Mouse (Mus musculus) macrophage (primary cell): Measurements from ENCODE around the gene Sumo2. TPM values are rescaled to one million over a fixed set of nuclear protein-coding genes. Genes with fewer than 3 reads are reported as not detected.
"Not testable (repeated sequence)": the region's sequence is repeated elsewhere in the genome, so short reads cannot be mapped to it uniquely, and the experiment has no call there.

Experiments
- H3K27ac ChIP-seq: fragments of 350-480 bp; formaldehyde crosslinking; 2 replicates; pipeline ENCODE4 v1.9.0; 2021
- H3K36me3 ChIP-seq: fragments of 350-480 bp; formaldehyde crosslinking; 2 replicates; pipeline ENCODE4 v1.9.0; 2021; ENCODE audit errors: inconsistent target
- H3K4me3 ChIP-seq: fragments of 350-480 bp; formaldehyde crosslinking; 2 replicates; pipeline ENCODE4 v1.9.0; 2021; ENCODE audit errors: inconsistent target
- H3K79me2 ChIP-seq: fragments of 350-480 bp; formaldehyde crosslinking; 2 replicates; pipeline ENCODE4 v1.9.0; 2021; ENCODE audit errors: inconsistent target
- WGBS: methylation state at CpG from one replicate; pipeline ENCODE4 v1.1.7; 2026; ENCODE audit warnings: inconsistent platforms; ENCODE audit not compliant: missing documents; 5-methylcytosine and 5-hydroxymethylcytosine counted together
- polyA plus RNA-seq: library from polyadenylated mRNA; stranded (reverse); fragments of 250-400 nt; gene quantifications from 3 replicates; pipeline ENCODE4 v1.2.4, GENCODE M21; 2018; ENCODE audit warnings: inconsistent platforms

Sumo2 gene
- polyA plus RNA-seq, 1 experiment from 2014 or later: 319 TPM

- H3K79me2 ChIP-seq: peaks cover 49% of the 10 kb centered on the region
- peaks cover 14% of the 10 kb centered on the region for H3K36me3 ChIP-seq
- 2% methylated on average over 55 of the region's 84 CpGs for whole genome bisulfite sequencing
- peak overlapping the region; percentile 48 for H3K27ac ChIP-seq
- peak overlapping the region; percentile 79 for H3K4me3 ChIP-seq
These were observed 557 bp downstream of the Sumo2 start for GRCm38 (mm10) chr11:115535401-115536037.

- H3K79me2 ChIP-seq: peaks cover 55% of the 10 kb centered on the region
- peak overlapping the region; percentile 48 for H3K27ac ChIP-seq
- WGBS: 3% methylated on average over 11 of the region's 11 CpGs
- peaks cover 20% of the 10 kb centered on the region for H3K36me3 ChIP-seq
- peak overlapping the region; percentile 79 for H3K4me3 ChIP-seq
These were observed 1.2 kb downstream of the Sumo2 start for GRCm38 (mm10) chr11:115534759-115535371.

GRCm38 (mm10) chr11:115526446-115526845 is 9.6 kb downstream of the Sumo2 start:
- peaks cover 56% of the 10 kb centered on the region for H3K36me3 ChIP-seq
- 85% methylated on average over 3 of the region's 3 CpGs for WGBS
- H3K27ac ChIP-seq: not testable (repeated sequence)

DNA sequence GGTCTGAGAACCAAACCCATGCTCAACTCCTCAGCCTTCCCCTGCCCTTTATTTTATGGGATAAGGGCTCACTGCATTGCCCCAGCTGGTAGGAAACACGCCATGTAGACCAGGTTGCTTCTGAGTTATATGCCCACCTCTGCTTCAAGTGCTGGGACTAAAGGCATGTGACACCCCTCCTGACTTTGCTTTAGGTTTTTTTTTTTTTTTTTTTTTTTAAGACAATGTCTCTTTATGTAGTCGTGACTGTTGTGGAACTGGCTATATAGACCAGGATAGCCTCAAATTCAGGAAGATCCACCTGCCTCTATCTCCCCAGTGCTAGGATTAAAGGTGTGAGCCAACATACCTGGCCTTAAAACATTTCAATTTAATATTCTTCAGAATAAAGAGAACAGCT is 13.4 kb downstream of the Sumo2 start:
- WGBS: 92% methylated on average over 2 of the region's 2 CpGs

More at GRCm38 (mm10) chr11:115526446-115526845, 9.6 kb downstream of the Sumo2 start:
- not testable (repeated sequence) for H3K4me3 ChIP-seq
- H3K79me2 ChIP-seq: peaks cover 63% of the 10 kb centered on the region

DNA sequence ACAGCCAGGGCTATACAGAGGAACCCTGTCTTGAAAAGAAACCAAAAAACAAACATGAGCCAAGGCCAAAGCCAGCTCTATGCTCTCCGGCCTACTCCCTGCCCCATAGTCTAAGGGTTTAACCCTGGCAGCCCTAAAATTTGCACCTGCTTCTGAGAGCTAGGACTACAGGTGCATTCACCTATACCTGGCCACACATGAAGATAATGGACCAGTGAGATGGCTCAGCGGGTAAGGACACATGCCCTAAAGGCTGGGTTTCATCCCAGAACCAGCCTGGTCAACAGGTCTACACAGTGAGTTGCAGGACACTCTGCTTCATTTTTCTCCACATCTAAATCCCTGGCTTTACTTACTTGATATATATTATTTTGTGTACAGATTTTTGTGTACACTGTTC is 13.8 kb downstream of the Sumo2 start:
- no peak overlapping the region for H3K27ac ChIP-seq
- H3K79me2 ChIP-seq: peaks cover 21% of the 10 kb centered on the region
- peaks cover 33% of the 10 kb centered on the region for H3K36me3 ChIP-seq
- no peak overlapping the region for H3K4me3 ChIP-seq
- WGBS: 92% methylated on average over 2 of the region's 2 CpGs

More for the DNA sequence above, 13.4 kb downstream of the Sumo2 start:
- no peak overlapping the region for H3K27ac ChIP-seq
- peaks cover 38% of the 10 kb centered on the region for H3K36me3 ChIP-seq
- peaks cover 26% of the 10 kb centered on the region for H3K79me2 ChIP-seq
- no peak overlapping the region for H3K4me3 ChIP-seq

DNA sequence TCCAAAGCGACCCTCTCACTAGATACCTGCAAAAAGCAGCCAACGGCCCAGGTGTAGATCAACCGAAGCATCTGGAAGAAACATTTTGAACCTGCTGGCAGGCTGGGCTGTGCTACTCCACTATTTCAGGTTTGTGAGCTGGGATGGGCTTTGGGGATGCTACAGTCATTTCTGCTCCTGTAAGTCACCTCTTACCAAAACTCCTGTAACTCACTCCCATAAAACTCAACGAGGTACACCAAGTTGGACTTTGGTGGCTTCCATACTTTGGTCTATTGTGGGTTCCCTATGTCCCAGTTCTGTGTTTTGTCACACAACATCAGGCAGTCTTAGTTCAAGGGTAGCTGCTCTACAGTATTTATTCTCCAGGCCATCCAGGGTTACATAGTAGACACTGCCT is 15.0 kb downstream of the Sumo2 start:
- 89% methylated on average over 4 of the region's 4 CpGs for WGBS
- no peak overlapping the region for H3K27ac ChIP-seq
- peaks cover 21% of the 10 kb centered on the region for H3K36me3 ChIP-seq
- H3K4me3 ChIP-seq: no peak overlapping the region
- peaks cover 9% of the 10 kb centered on the region; the same call in 1 of the 2 replicates for H3K79me2 ChIP-seq

DNA sequence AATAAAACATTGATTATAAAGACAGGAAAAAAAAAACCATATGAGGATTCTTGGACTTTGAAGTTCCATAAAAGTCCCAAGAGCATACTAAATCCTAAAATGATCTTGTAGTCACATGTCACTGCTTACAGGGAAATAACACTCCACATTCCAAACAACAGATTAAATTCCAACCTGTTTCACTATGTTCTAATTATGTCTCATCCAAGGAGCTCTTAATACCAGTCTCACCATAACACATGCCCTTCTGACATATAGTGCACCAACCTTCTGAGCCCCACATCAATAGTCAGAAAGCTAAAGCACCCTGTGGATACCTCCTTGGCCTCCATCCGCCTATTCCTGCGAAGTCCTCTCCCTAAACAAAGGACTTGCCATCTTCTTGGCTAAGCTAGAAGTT is 15.9 kb downstream of the Sumo2 start:
- H3K36me3 ChIP-seq: peaks cover 13% of the 10 kb centered on the region
- H3K27ac ChIP-seq: no peak overlapping the region
- no peak overlapping the region for H3K4me3 ChIP-seq
- H3K79me2 ChIP-seq: peaks cover under 1% of the 10 kb centered on the region; the same call in 1 of the 2 replicates
- 96% methylated on average over 2 of the region's 2 CpGs for WGBS

DNA sequence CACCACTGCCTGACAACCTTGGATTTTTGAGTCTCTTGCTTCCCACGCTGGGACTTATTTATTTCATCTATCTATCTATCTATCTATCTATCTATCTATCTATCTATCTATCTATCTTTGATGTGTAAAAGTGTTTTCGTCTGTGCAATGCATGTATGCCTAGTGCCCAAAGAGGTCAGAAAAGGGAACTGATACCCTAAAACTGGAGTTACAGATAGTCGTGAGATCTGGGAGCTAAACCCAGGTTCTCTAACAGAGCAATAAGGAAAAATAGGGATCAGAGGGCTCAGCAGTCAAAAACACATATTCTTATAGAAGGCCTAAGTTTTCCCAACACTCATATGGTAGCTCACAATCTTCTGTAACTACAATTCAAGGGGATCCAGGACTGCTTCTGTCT is 16.5 kb downstream of the Sumo2 start:
- WGBS: 43% methylated on average over 2 of the region's 3 CpGs
- H3K36me3 ChIP-seq: peaks cover 11% of the 10 kb centered on the region; the same call in 1 of the 2 replicates
- no peaks in the 10 kb centered on the region; the same call in 1 of the 2 replicates for H3K79me2 ChIP-seq
- no peak overlapping the region for H3K27ac ChIP-seq
- H3K4me3 ChIP-seq: no peak overlapping the region

DNA sequence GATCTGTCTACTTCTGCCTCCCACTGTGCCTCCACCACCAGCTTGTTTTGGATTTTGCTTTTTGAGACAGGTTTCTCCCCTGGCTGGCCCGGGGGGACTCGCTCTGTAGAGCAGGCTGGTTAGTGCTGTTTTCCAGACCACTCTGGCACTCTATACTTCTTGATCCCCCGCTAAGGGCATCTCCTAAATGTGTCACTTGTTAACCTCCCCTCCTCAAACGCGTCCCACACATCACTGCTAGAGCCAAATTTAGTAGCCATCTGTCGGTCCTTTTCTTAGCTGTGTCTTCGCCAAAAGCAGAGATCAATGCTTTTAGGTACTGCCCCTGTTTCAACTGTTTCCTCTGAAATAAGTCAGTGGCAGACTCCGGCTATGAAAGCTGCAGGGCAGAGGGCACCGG is 17.4 kb downstream of the Sumo2 start:
- 93% methylated on average over 9 of the region's 9 CpGs for WGBS
- no peak overlapping the region for H3K27ac ChIP-seq
- peaks cover 5% of the 10 kb centered on the region for H3K79me2 ChIP-seq
- no peak overlapping the region for H3K4me3 ChIP-seq
- peaks cover 5% of the 10 kb centered on the region; the same call in 1 of the 2 replicates for H3K36me3 ChIP-seq

GRCm38 (mm10) chr11:115516942-115517341 is 19.1 kb downstream of the Sumo2 start:
- 94% methylated on average over 5 of the region's 5 CpGs for WGBS
- Histone ChIP-seq H3K36me3 (no peaks in the 10 kb centered on the region), H3K4me3 (no peak overlapping the region), H3K79me2 (peaks cover 18% of the 10 kb centered on the region), H3K27ac (no peak overlapping the region)

GRCm38 (mm10) chr11:115515021-115515420 is 21.1 kb downstream of the Sumo2 start:
- H3K36me3 ChIP-seq: no peaks in the 10 kb centered on the region
- no peak overlapping the region for H3K4me3 ChIP-seq
- peak overlapping the region; percentile 82; the same call in 1 of the 2 replicates for H3K27ac ChIP-seq
- peaks cover 37% of the 10 kb centered on the region for H3K79me2 ChIP-seq
- WGBS: 81% methylated on average over 6 of the region's 6 CpGs

- Histone ChIP-seq H3K79me2 (peaks cover 45% of the 10 kb centered on the region), H3K4me3 (peak within 1 kb of the TSS; percentile 90), H3K36me3 (no peaks in the 10 kb centered on the region), H3K27ac (peak within 1 kb of the TSS; percentile 82)
- under 1% methylated on average over 24 of the region's 24 CpGs for WGBS
These were observed 21.8 kb downstream of the Sumo2 start, which contains the start of gene Jpt1 for GRCm38 (mm10) chr11:115514238-115514663. TSS of gene Jpt1 (minus strand) at chr11:115514387.

DNA sequence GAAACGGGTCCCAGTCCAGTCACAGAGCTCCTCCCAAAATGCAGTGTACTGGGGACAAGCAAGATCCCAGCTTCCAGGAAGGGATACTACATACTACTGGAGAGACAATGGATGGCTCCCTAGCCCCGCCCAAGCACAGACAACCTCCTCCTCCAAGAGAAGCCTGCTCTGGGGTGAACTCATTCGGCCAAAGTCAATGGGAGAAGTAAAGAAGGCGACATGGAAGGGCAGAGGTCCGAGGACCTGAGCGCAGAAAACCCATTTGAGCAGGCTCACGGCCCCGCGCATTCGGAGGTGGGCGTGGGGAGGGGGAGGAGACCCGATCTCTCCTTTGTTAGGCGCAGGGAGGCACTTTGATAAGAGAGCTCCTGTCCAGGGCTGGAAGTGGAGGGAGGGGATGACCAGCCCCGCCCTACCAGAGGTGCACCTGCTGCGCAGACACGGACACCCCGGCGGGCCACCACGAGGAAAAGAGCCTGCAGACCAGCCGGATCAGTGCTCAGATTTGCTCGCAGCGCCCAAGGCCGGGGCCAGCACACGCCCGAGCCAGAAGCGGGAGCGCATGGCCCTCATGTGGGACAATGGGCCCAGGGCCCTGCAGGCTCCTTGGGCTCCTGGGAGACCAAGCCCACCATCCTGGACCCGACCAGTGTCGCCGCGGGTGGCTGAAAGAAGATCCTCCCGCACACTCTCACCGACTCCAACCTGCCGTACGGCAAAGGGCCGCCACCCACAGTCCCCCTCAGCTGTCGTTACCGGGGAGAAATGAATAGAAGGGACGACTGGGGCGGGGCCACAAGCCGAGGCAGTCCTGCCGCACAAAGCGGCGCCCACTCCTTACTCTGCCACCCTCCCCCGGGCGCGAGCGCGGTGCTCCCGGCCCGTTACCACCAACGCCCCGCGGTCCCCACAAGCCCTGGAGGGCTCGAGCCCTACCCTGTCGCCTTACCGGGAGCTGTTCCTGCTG is 22.5 kb downstream of the Sumo2 start:
- peak overlapping the region; percentile 82 for H3K27ac ChIP-seq
- under 1% methylated on average over 56 of the region's 57 CpGs for WGBS

GRCm38 (mm10) chr11:115512407-115513183 is 23.5 kb downstream of the Sumo2 start:
- Histone ChIP-seq H3K27ac (peak overlapping the region; percentile 82), H3K79me2 (peaks cover 62% of the 10 kb centered on the region), H3K4me3 (peak overlapping the region; percentile 90), H3K36me3 (no peaks in the 10 kb centered on the region)
- 29% methylated on average over 8 of the region's 8 CpGs for WGBS

More for the DNA sequence above, 22.5 kb downstream of the Sumo2 start:
- H3K36me3 ChIP-seq: no peaks in the 10 kb centered on the region
- peaks cover 52% of the 10 kb centered on the region for H3K79me2 ChIP-seq
- H3K4me3 ChIP-seq: peak overlapping the region; percentile 90
